Mouse (Mus musculus): Measurements from ENCODE around the gene Gpkow.

GRCm38 (mm10) chrX:7750432-7751116 is 53.6 kb downstream of the Gpkow start, which contains the start of gene Ccdc120:
- TF ChIP-seq POLR2A (IDR thresholded peaks at IDR 0.05; ENCODE audit: borderline replicate concordance, low read depth, low read length) (no peak), CTCF (IDR thresholded peaks at IDR 0.05; ENCODE audit: low read depth, low read length) (no peak)
